Mouse (Mus musculus) cerebellum, adult 8-10 months (tissue): ENCODE measurements at regions not wholly inside any gene's neighbourhood (a gene's known extent, or its start where the extent isn't known, plus 50 kb on each side); places are given as distances from the start of the nearest gene placed in this dataset.

Experiments
- DNase-seq: peaks from one replicate; pipeline ENCODE4 v3.0.0; 2022

DNA sequence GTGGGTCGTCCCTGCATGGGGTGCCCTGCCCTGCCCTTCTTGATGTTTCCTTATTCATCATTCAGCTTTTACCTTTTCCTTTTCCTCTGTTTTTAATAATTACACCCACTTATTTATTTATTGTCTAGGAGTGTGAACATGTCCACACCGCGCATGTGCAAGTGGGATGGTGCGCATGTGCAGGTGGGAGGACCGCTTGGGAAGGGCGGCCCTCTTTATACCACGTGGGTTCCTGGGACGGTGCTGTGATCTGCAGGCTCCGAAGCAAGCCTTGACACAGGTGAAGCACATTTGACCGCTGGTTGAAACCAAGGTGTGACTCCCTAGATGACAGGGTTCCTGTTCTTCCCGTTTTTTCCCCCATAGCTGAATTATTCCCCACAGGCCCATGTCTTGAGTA lies 60.0 kb downstream of the Syf2 start:
- no peak for DNase-seq

DNA sequence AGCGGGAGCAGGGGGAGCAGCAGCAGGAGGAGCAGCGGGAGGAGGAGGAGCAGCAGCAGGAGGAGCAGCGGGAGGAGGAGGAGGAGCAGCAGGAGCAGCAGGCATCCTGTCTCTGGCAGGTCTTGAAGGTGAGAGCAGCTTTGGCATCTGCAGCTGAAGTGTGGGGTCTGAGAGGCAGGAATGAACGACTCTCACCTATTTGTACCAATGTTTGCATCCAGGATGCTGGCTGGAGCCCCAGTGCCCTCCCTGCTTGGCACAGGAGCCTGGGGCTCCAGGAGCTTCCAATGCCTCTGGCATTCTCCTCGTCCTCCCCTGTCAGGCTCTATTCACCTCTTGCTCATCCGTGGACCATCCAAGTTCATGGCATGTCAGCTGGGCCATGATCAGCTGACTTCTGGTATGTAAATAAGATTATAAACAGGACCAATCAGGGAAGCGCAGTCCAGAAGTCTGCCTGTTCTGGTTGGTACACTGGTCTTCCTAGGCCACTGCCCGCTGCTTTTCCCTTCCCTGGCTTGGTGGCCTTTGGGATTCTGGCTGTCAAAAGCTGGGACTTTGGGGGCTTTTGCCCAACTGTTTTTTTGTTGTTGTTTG lies 62.9 kb downstream of the Syf2 start:
- peak; percentile 57 for DNase-seq

DNA sequence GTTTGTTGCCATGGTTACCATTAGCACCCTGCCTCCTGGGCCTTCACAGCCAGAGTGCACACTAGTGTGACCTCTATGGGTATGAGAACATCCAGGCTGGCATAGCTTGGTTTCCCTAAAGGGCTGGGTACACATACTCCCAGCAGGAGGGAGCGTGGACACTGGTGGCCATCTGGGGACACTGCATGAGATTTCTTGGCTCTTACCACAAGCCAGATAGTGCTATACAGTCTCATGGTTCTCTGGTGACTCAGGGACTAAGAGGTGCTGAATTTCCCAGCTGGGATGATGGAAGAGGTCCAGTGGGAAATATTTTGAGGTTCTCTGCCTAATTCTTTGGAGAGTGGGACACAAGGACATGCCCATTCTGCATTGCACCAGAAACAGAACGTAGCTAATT lies 63.5 kb downstream of the Syf2 start:
- peak; percentile 94 for DNase-seq

GRCm38 (mm10) chr4:134994648-134995047 lies 64.0 kb downstream of the Syf2 start:
- DNase-seq: no peak

- peak; percentile 95 for DNase-seq
Measured at GRCm38 (mm10) chr4:134995052-134995451, 64.4 kb downstream of the Syf2 start.

- DNase-seq: no peak
Measured at GRCm38 (mm10) chr4:134996121-134996520, 65.4 kb downstream of the Syf2 start.

DNA sequence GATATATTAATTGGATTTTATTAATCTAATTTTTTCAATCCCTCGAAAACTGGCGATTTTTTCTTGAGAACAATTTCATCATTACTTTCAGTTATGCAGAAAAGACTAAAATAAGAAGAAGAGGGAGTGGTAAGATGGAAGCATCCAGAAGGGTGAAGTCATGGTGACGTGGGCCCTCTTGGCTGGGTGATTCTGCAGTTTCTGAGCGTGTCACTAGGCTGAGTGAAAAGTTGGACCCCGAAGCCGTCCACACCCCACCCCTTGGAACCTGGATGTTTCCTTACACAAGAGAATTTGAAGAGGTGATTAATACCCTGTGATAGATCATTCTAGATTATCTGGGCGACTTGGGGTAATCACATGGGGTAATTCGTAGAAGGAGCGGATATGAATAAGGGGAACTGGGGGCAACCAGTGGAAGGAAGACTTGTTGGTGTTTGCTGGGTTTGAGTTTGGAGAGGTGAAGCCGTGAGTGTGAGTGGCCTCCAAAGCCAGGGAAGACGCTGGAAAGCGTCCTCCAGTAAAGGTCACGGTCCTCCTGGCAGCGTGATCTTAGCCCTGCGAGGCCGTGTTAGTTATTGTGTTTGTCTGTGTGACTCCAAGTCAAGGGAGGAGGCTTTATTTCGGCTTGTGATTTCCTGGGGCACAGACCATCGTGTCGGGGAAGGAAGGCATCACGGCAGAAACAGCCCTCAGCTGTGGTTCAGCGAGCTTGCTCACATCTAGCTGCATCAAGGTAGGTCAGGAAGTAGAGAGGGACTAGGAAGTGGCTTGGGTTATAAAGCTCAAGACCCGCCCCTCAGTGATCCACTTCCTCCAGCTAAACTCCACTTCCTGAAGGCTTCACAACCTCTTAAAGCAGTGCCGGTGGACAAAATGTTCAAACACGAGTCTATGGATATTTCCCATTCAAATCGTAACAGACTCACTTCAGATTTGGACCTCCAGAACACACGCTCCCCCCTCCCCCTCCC lies 67.0 kb downstream of the Syf2 start:
- no peak for DNase-seq

DNA sequence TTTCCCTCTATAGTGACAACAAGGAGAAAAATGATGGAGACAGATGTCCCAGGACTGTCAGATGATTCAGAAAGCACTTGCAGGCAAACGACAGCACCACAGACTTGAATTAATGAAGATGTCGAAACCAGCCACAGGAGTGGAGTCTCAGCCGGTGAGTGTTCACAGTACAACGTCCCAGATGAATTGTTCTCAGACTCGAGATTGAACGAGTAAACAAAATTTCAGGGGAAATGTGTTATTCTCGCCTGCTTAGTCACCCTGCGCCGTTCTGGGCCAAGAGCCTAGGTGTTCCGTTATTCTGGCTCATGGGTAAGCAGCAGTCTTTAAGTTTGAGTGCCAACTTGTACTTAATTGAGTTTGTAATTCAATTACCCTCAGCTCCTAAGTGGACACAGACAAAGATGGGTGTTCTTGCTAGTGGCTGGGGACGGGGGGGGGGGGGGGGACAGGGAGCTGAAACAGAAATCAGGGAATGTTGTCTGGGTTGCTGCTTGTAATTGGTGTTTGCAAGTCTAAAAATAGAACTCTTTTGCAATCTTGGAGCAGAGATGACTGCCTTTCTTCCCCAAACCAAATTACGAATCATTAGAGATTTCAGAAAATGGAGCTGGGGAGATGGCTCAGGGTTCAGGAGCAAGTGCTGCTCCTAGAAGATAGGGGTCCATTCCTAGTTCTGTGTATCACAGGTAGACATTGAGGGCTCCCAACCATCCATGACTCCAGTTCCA lies 68.4 kb downstream of the Syf2 start:
- no peak for DNase-seq

GRCm38 (mm10) chr4:135002091-135002925 lies 71.6 kb downstream of the Syf2 start:
- DNase-seq: no peak

GRCm38 (mm10) chr4:135011365-135011764 lies 80.7 kb downstream of the Syf2 start:
- DNase-seq: no peak

DNA sequence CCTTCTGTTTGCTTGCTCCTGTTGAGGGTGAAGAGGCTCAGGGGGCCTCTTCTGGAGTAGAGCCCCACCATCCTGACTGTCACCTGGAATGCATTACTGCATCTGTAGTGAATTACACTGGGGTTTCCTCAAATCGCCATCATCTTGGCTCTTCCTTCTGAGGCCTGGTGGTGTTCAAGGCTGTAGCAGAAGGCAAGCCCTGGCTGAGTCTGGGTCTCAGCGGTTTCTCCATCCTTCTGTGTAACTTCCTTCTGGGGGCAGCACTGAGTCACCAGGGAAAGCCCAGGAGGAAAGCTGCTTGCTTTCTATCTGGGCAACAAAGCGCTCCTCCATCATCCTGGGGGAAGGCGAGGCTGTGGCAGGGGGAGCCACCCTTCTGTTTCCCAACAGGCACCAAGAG lies 82.2 kb downstream of the Syf2 start:
- DNase-seq: no peak

DNA sequence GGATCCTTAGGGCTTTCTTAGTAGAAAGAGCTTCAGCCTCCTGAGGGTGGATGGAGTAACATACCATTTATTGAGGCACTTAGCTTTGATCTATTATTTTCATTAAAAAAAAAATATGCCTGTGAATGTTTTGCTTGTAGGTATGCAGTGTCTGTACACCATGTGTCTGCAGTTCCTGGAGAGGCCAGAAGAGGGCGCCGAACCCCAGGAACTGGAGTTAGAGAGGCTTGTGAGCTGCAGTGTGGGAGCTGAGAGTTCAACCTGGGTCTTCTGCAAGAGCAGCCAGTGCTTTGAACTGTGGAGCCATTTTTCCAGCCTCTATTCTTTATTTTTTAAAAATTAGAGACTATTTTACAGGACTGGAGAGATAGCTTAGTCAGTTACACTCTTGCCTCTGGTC lies 83.2 kb downstream of the Syf2 start:
- no peak for DNase-seq

DNA sequence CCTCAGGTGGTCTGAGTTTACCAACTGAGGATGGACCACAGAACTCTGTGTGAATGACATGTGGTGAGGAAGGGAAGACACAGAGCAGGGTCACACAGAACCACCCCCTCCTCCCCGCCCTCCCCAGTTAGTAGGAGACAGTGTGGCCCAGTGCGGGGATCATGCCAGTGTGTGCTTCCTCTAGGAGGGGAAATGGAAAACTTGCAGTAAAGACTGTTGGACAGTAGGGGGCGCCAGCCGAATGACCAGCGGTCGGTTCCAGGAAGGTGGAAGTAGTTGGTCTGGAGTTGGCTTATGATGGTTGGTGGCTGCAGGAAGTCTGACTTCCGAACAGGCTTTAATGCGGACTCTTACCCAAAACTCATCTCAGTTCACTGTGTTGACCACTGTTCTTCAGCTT lies 87.3 kb downstream of the Syf2 start:
- no peak for DNase-seq

GRCm38 (mm10) chr4:135019120-135019519 lies 88.4 kb downstream of the Syf2 start:
- DNase-seq: no peak

GRCm38 (mm10) chr4:135020262-135020991 lies 89.7 kb downstream of the Syf2 start:
- no peak for DNase-seq

GRCm38 (mm10) chr4:135023200-135023599 lies 92.5 kb downstream of the Syf2 start:
- DNase-seq: no peak

- no peak for DNase-seq
Measured at GRCm38 (mm10) chr4:135025802-135026201, 94.7 kb upstream of the Runx3 start.

DNA sequence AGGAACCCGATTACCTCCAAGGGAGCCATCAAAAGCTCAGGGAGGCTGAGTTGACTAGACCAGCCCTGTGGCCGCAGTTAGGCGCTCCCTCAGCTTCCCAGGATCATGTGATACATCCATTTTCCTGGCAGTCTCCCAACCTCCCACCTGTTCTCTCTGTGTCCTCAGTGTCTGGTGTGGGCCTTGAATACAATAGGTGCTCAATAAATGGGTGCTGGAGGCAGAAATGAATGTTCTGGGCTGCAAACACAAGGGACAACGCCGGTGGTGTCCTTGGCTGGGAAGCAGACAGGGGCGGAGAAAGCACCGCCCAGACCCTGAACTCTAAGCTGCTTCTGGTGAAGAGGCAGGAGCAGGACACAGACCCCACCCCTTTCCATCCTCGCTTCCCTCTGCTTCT lies 93.3 kb upstream of the Runx3 start:
- DNase-seq: no peak

DNA sequence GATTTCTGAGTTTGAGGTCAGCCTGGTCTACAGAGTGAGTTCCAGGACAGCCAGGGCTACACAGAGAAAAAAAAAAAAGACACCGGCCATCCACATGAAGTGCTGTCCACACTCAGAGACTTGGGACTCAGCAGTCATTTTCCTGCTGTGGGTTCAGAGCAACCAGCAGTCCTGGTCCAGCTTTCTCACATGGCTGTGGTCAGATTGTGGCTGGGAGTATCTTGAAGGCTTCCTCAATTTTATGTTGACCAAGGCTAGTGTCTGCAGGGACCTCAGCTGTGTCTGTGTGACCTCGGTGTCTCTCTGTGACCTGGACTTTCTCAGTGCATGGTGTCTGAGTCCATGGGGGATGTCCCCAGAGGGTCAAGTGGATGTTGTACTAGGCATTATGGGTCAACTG lies 90.7 kb upstream of the Runx3 start:
- no peak for DNase-seq

DNA sequence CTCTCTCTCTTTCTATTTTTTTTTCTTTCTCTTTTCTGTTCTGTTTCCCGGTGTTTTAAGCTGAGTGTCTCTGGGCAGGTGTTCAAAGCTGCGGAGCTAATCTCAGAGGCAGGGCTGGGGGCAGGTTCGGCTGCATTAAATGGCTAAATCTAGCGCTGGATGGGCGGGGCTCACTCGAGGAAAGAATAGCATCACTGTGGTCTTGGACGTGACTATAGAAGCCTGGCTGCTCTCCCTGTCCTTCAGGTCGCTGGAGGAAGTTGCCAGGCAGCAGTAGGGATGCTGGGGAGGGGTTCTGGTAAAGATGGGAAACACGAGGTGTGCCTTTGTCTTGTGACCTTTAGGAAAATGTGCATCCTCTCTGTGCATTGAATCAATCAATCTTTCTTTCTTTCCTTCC lies 88.0 kb upstream of the Runx3 start:
- no peak for DNase-seq

DNA sequence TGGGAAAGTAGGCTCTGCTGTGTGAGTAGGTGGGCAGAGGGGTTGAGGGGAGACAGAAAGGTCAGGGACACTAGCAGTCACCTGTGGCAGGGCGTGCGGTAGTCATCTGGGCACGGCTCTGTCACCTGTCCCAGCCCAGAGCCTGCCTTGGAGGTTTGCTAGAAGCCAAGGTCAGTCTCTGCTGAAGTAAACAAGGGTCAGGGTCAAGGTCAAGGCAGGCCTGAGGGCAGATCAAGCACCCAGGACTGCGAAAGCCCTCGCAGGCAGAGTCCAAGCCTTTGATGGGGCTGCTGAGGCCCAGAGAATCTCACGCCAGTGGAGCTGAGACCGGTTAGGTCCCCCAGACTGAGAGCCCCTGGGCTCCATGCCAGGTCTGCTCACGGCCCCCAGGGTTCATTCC lies 87.2 kb upstream of the Runx3 start:
- no peak for DNase-seq

- peak; percentile 41 for DNase-seq
Measured at GRCm38 (mm10) chr4:135034406-135034805, 86.0 kb upstream of the Runx3 start.
